ENCODE assay signal across 18 mouse cellular contexts in the genomic region with DNA sequence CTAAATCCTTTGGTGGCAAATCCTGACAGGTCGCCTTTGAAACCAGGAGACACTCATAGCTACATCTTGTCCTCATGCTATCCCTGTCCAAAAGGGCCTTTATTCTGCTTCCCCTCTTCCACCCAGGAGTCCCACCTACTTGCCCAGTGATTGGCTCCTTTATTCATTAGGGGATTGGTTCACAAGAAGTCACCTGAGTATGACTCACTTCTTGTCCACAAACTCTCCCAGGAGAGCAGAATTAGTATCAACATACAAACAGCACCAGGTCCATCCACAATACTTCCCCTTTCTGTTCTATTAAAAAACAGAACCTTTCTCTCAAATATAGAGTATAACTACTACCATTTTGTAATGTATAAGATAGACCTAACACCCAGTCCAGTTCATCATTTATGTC. TPM values are rescaled to one million over a fixed set of nuclear protein-coding genes. Genes with fewer than 3 reads are reported as not detected.
A peak's percentile ranks its signal among the peaks of the same experiment; 100 is the strongest.
DNase-seq lines count a peak whose midpoint lies in the region; ATAC-seq and TF ChIP-seq lines count a peak whose summit lies in the region.
"Not testable (repeated sequence)": the region's sequence is repeated elsewhere in the genome, so short reads cannot be mapped to it uniquely, and the experiment has no call there.
"Had no signal": no experiment of that assay in that cellular context is flagged by ENCODE, and none has a peak within 500 bp of the region (broad histone marks: within the 10 kb centered on the region; RNA-seq: fewer than 3 reads in every experiment).

No protein-coding gene starts in this region.

- H3K27me3 ChIP-seq in CH12.LX (replicated peaks), result not testable (repeated sequence)

- H3K36me3 ChIP-seq in CH12.LX (replicated peaks in 1 of 2; ENCODE audit: control insufficient read depth in 1 of 2, insufficient read depth in 1 of 2, low read length in 1 of 2), result not testable (repeated sequence)

- H3K79me2 ChIP-seq in CH12.LX (replicated peaks; ENCODE audit: control insufficient read depth, extremely low read depth, insufficient read depth, poor library complexity, severe bottlenecking), result not testable (repeated sequence)

- not testable (repeated sequence) for H3K9me3 ChIP-seq in CH12.LX (replicated peaks; ENCODE audit: low read length)

- peak; percentile 53 for DNase-seq in A20 (ENCODE audit: low read depth, low spot score)
- peak; percentile 33 for DNase-seq in CH12.LX (ENCODE audit: extremely low read depth)
- peak; percentile 33 for DNase-seq in MEL-GATA-1-ER (ENCODE audit: extremely low read depth, low read depth)

- not testable (repeated sequence) for TF ChIP-seq RAD21 in CH12.LX (IDR thresholded peaks at IDR 0.05; ENCODE audit: low read depth, low read length)

- peaks cover 0 to 18% of the 10 kb centered on the region in 2 experiments; a peak in 2 of 4 replicates for H3K4me1 ChIP-seq in CH12.LX (ENCODE audit: control insufficient read depth in 1 of 2, insufficient read depth in 2 of 2)

- H3K4me3 ChIP-seq in CH12.LX (replicated peaks in 1 of 3; ENCODE audit: low read depth in 2 of 3, low read length in 2 of 3, poor library complexity in 1 of 3), result not testable (repeated sequence)

- ATAC-seq in neutrophil, adult 5-6 weeks (ENCODE audit: extremely low read depth, insufficient number of reproducible peaks, low FRiP score, poor library complexity, severe bottlenecking), result peak; percentile 25; the same call in 1 of the 2 replicates

- H3K27ac ChIP-seq in CH12.LX (ENCODE audit: insufficient read depth, low read depth), result not testable (repeated sequence)

- H3K4me2 ChIP-seq in CH12.LX (ENCODE audit: insufficient read depth, low read depth, poor library complexity, severe bottlenecking), result not testable (repeated sequence)

- not testable (repeated sequence) for TF ChIP-seq EP300 in CH12.LX (IDR thresholded peaks at IDR 0.05; ENCODE audit: low read length)

- TF ChIP-seq POLR2A in CH12.LX (IDR thresholded peaks at IDR 0.05; ENCODE audit: low read depth, low read length), result not testable (repeated sequence)

- H3K9ac ChIP-seq in CH12.LX (ENCODE audit: insufficient read depth, low read depth), result not testable (repeated sequence)

- dilution Hi-C loops in CH12.LX (cut with MboI; ENCODE audit: extremely low pct_ligation_motif_present, extremely low pct_unique_long_range_greater_than_20kb, low sequenced_read_pairs), result not testable (repeated sequence)

- not testable (repeated sequence) for TF ChIP-seq CTCF in CH12.LX (conservative IDR thresholded peaks at IDR 0.05 in 1 of 2, IDR thresholded peaks at IDR 0.05 in 1 of 2; ENCODE audit: low read depth in 2 of 2, low read length in 2 of 2)

- in situ Hi-C loops in CH12.LX (cut with MboI; ENCODE audit: low pct_ligation_motif_present, low pct_unique_long_range_greater_than_20kb, low sequenced_read_pairs), result not testable (repeated sequence)

TF ChIP-seq in CH12.LX, 34 proteins besides CTCF, POLR2A, EP300 and RAD21:
- TF ChIP-seq MEF2A (IDR thresholded peaks at IDR 0.05; ENCODE audit: borderline replicate concordance, low read depth, low read length), result 0 out of 2 replicates have a peak, but pooled peaks have one; percentile 15
- TF ChIP-seq BHLHE40 (IDR thresholded peaks at IDR 0.05; ENCODE audit: low read depth, low read length), result peak; percentile 63
- TF ChIP-seq JUND (conservative IDR thresholded peaks at IDR 0.05; ENCODE audit: low read depth, low read length), result peak; percentile 39; the same call in 1 of the 2 replicates

RNA-seq across cellular contexts. Expression of gene Asrgl1, which starts 4.9 kb away (rescaled TPM):
- total RNA-seq in CH12.LX (2012; rRNA removed), result 20.1 and 25.1 TPM in 2 replicates
- 15.4 and 15.6 TPM in 2 replicates for total RNA-seq in CH12.LX (2014; rRNA removed)
- polyA plus RNA-seq in CH12.LX (2012; ENCODE audit: insufficient read length, low read depth), result 36.2 and 47.8 TPM in 2 replicates
- 6.9 and 8.3 TPM in 2 replicates for total RNA-seq in neutrophil, adult 5-6 weeks (2017)

RNA-seq across cellular contexts. Expression of gene Scgb1a1, which starts 52.6 kb away (rescaled TPM):
- total RNA-seq in CH12.LX (2012; rRNA removed) (not detected in 2 replicates), CH12.LX (2014; rRNA removed) (not detected in 2 replicates)
- polyA plus RNA-seq in CH12.LX (2012; ENCODE audit: insufficient read length, low read depth), result not detected in 2 replicates
- total RNA-seq in neutrophil, adult 5-6 weeks (2017), result not detected in 2 replicates
- total RNA-seq: adrenal gland, adult 2 months; adrenal gland, postnatal 25 days; adrenal gland, postnatal 4 days; common myeloid progenitor, adult 5-6 weeks; ES-E14 had no signal
- polyA plus RNA-seq: adrenal gland, adult 2 months; brain, embryonic 14.5 days; CD4-positive, CD25-positive, alpha-beta regulatory T cell, adult 4 months; embryonic facial prominence, embryonic 11.5 days; embryonic facial prominence, embryonic 13.5 days; erythroblast, embryonic 14.5 days; forebrain, embryonic 10.5 days; forebrain, embryonic 12.5 days; forebrain, embryonic 14.5 days; forebrain, embryonic 16.5 days had no signal
